Mouse (Mus musculus) hematopoietic multipotent progenitor cell, adult 10-12 weeks (in vitro differentiated cells): Measurements from ENCODE around the gene Nlrp4e. TPM values are rescaled to one million over a fixed set of nuclear protein-coding genes. Genes with fewer than 3 reads are reported as not detected.

Experiments used
- polyA plus RNA-seq: library from polyadenylated mRNA; stranded (reverse); fragments of >175 nt; gene quantifications from 2 replicates; pipeline ENCODE4 v1.2.3, GENCODE M21; 2012; ENCODE audit warnings: low replicate concordance

Gene Nlrp4e
- polyA plus RNA-seq, result not detected in 2 replicates

GRCm38 (mm10) chr7:23300892-23301291 is at the start of gene Nlrp4e:
TSS of gene Nlrp4e (plus strand) at chr7:23301192.

DNA sequence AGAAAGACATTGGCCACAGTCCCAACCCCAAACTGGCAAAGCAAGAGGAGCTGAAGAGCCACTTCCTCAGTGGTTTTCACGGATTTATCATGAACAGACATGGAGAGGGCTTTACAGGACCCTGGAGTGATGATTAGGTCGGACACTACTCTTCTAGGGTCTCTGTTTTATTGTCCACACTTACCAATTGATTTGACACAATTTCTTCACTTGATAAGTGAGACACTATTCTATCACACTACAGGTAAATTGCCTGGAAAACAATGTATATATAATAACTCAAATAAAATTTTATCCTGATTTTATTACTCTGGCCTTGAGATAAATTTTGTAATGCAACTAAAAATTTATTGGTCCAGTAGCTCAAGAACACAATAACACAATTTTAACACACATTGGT is 49.4 kb upstream of the Nlrp4e start, which contains the start of gene Vmn1r166:
TSS of gene Vmn1r166 (minus strand) at position 101 of the 400 bp plus-strand sequence.

GRCm38 (mm10) chr7:23278800-23279199 is 22.2 kb upstream of the Nlrp4e start, which contains the start of gene Gm6902:
TSS of gene Gm6902 (minus strand) at chr7:23278900.

DNA sequence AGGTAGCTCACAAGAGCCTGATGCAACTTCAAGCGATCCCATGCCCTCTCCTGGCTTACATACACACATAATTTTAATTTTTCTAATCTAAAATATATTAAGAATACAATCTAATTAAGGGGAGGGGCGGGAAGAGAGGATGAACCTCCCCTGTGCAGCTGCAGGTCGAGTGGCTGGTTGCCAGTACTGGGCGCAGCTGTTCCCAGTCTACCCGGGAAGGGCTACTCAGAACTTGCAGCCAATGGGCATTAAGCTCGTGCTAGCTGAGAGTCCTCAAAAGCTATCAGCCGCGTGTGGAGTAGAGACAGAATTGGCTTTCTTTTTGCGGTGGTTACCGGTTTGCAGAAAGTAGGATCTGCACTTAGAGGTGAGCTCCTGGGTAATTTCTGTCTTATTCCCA is 84.6 kb downstream of the Nlrp4e start, which contains the start of gene Nlrp5:
TSS of gene Nlrp5 (plus strand) at position 301 of the 400 bp plus-strand sequence.

Other genes starting within 250 kb of the Nlrp4e start
- gene Vmn1r163, start 245.7 kb upstream of the Nlrp4e start, polyA plus RNA-seq, result not detected in 2 replicates
- gene Gm8720, start 233.7 kb upstream of the Nlrp4e start, polyA plus RNA-seq, result not detected in 2 replicates
- gene Gm10662, start 156.7 kb upstream of the Nlrp4e start, polyA plus RNA-seq, result not detected in 2 replicates
- gene Vmn1r165, start 83.9 kb upstream of the Nlrp4e start, polyA plus RNA-seq, result not detected in 2 replicates
- not detected in 2 replicates for gene Vmn1r166, start 49.5 kb upstream of the Nlrp4e start, polyA plus RNA-seq
- gene Gm6902, start 22.3 kb upstream of the Nlrp4e start, polyA plus RNA-seq, result not detected in 2 replicates
- gene Nlrp5, start 84.7 kb downstream of the Nlrp4e start, polyA plus RNA-seq, result not detected in 2 replicates
- not detected in 2 replicates for gene Vmn1r167, start 206.0 kb downstream of the Nlrp4e start, polyA plus RNA-seq
- gene Vmn1r168, start 238.5 kb downstream of the Nlrp4e start, polyA plus RNA-seq, result not detected in 2 replicates